Mouse (Mus musculus) v-Abl transformed pro-B cells (cell line): ENCODE data around the gene BC025920.

Experiments
- in situ Hi-C, 2 experiments: fragments of 400-800 bp; cut with MboI; formaldehyde crosslinking; loops; one replicate each; pipeline ENCODE4 v1.15.1; 2025; ENCODE audit not compliant: unreplicated experiment in 2 of 2

Gene BC025920

DNA sequence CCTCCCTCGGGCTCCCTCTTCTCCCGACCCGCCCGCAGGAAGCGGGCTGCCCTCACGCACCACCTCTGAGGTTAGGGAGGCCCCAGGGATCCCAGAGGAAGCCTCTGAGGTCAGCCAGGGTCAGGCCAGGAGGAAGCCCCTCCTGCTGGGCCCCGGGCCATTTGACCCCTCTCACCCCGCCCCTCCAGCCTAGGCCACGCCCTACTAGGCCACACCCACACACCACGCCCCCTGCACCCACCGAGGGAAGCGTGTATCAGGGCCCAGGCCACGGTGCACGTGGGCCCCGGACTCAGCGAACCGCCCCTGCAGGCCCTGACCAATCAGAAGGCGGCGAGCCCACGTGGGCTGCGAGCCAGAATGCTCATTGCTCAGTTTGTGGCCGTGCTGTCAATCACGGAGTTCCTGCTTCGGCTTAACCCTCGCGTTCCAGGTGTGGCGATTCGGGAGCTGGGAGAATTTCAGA, 5.3 kb upstream of the BC025920 start, which contains the start of gene Tle6:
TSS of gene Tle6 (minus strand) at position 336 of the 466 bp plus-strand sequence.
- in situ Hi-C loops, result loop anchor here (5.0 kb wide), 1 partner anchor 38 kb away; no protein-coding TSS in a partner anchor

DNA sequence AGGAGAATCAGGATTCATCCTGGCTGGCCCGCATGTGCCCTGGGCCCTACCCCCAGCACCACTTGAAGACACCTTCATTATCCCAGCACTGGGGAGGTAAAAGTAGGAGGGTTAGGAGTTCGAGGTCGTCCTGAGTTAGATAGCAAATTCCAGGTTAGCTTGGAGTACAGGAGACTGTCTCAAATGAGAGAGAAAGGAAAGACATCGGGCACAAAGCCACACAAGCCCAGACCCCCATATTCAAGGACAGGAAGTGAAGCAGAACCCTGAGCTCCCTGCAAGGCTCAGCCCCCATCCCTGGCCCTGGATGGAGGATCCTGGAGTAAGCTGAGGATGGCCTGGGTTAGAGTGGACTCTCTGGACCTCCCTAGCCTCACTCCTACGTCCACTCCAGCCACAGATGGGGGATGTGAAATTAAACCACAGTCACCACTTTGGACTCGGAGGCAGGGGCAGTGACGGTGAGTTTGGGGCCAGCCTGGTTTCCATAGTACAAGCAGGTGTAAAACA, 4.6 kb upstream of the BC025920 start:
- in situ Hi-C loops, result loop anchor here (5.0 kb wide), 1 partner anchor 39 kb away; no protein-coding TSS in a partner anchor

DNA sequence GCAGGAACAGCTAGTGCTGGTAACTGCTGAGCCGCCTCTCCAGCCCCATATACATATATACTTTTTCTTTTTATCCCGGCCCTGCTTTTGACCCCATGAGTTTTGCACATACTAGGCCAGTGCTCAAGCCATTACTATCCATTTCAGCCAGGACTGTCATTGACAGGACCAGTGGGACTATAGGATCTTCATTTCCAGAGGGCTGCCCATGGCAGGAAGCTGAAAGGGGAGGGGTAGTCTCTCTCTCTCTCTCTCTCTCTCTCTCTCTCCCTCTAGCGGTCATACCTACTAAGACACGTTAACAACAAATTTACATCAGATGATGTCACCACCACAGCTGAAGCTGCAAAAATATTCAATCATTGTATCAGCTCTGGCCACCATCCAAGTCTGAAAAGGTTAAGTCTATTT, 3.3 kb upstream of the BC025920 start:
- in situ Hi-C loops, result loop anchor here (5.0 kb wide), 1 partner anchor 40 kb away; no protein-coding TSS in a partner anchor

GRCm38 (mm10) chr10:81604019-81604967, 1.8 kb upstream of the BC025920 start:
- in situ Hi-C loops, result loop anchor here (5.0 kb wide), 1 partner anchor 42 kb away; no protein-coding TSS in a partner anchor

GRCm38 (mm10) chr10:81604968-81605665, 953 bp upstream of the BC025920 start:
- in situ Hi-C loops, result loop anchor here (5.0 kb wide), 3 partner anchors 43 to 562 kb away; partner anchors contain the start of gene Ncln (in 1 of the 2)

DNA sequence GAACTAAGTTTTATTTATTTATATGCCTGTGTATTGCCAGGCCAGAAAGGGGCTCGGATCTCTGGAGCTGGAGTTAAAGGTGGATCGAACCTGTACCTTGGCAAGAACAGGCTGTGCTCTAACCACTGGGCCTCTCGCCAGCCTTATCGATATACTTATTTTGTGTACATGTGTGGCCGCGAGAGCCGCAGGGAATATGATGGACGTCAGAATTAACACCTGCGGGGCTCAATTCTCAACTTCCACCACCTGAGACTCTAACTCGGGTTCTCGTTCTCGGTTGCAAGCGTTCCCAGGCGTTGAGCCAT, 450 bp upstream of the BC025920 start:
- in situ Hi-C loops, result loop anchor here in 1 of 2 experiments (5.0 kb wide), 2 partner anchors 108 to 562 kb away; partner anchors contain the start of gene Ncln

GRCm38 (mm10) chr10:81608308-81608707, 2.2 kb downstream of the BC025920 start:
- in situ Hi-C loops, result loop anchor here in 1 of 2 experiments (5.0 kb wide), 2 partner anchors 111 to 559 kb away; partner anchors contain the start of gene Ncln

DNA sequence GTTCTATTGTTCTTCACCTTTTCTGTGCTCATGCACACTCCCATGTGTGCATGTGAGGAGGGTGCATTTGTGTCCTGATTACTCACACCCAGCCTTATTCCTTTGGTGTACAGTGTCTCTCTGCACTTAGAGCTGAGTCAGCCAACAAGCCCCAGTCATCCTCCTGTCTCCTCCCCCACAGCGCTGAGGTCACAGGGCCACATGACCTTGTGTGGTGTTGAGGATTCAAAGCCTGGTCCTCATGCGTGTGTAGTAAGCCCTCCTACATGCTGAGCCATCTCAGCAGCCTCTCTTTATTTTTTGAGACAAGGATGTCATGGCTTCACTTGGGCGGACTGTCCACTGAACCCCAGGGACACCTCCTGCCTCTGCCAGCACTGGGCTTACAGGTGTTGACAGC, 6.7 kb downstream of the BC025920 start:
- in situ Hi-C loops, result no loop called here

- in situ Hi-C loops, result no loop called here
Observed at GRCm38 (mm10) chr10:81615486-81615885, 9.4 kb downstream of the BC025920 start.

DNA sequence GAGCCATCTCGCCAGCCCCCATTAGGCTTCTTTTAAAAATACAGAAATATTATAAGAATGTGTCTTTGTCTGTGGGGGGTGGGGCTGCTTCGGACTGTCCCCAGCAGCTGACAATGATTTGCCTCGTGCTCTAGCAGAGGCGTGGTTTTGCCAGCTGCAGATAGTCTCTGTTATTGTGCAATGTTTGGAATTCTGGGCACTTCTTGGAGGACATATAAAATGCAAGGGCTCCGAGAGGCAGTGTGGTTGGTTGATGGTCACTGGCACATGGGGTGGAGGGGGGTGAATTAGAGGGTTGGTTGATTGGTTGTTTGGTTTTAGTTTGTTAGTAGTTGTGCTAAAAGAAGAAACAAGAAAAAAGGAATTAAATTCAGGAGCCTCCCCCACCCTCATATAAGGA, 13.9 kb downstream of the BC025920 start:
- in situ Hi-C loops, result loop anchor here in 1 of 2 experiments (5.0 kb wide), 1 partner anchor 547 kb away; no protein-coding TSS in a partner anchor

DNA sequence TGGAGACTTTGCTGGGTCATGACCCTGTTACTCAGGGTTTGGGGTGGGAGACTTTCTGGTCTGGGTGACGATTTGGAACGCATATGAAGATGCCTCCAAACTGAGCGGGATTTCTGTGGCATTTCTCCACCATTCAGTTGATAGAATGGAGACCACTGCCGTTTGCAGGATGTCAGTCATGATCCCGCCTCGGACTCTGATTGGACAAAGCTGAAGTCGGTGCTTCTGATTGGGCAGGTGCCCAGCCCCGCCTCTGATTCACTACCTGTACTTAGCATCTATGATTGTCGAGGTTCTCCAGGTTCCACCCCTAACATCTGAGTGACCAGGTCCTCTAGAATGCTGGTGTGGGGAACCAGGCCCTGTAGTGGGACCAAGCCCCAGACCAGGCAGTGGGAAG, 14.7 kb downstream of the BC025920 start:
- in situ Hi-C loops, result loop anchor here in 1 of 2 experiments (5.0 kb wide), 1 partner anchor 547 kb away; no protein-coding TSS in a partner anchor

GRCm38 (mm10) chr10:81623441-81623840, 17.4 kb downstream of the BC025920 start:
- in situ Hi-C loops, result loop anchor here in 1 of 2 experiments (5.0 kb wide), 1 partner anchor 544 kb away; no protein-coding TSS in a partner anchor

GRCm38 (mm10) chr10:81626101-81626993, 20.3 kb downstream of the BC025920 start:
- in situ Hi-C loops, result loop anchor here in 1 of 2 experiments (25.0 kb wide), 1 partner anchor 986 kb away; the partner anchor contains the start of gene 1190007I07Rik

DNA sequence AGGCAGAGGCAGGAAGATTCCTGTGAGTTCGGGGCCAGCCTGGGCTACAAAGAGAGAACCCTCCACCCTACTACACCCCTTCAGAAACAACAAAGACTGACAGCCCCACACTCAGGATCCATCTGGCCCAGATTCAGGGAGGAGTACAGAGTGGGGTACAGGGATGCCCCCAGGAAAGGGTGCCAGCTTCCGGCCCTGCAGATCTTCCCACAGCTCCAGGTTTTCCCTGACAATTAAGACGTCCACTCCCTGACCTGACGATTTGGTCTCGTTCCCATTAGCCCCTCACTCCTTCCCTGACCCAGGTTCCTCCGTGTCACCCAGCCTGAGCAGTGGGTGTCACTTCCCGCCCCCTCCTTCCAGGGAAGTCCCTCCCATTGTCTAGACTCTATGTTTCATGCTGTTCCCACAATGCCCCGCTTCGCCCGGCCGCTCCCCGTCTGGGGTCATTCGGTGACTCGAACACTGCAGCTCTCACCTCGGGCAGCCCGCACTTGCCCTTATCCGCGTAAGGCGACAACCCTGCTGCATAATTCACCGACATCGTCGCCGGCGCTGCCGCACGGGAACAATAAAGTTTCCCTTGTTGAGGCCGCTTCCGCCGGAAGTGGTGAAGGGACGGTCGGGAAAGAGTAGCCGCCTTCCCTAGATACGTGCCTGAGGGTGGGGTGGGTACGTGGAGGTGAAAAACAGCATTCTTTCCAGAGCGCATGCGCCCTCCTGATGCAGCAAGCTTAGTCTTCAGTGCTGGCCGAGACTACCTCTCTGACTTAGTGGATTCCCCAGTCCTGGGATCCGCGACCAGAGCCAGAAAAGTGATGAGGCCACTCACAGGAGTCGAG, 21.1 kb downstream of the BC025920 start, which contains the start of gene Sirt6:
TSS of gene Sirt6 (minus strand) at position 804 of the 842 bp plus-strand sequence.
- in situ Hi-C loops, result loop anchor here in 1 of 2 experiments (25.0 kb wide), 1 partner anchor 985 kb away; the partner anchor contains the start of gene 1190007I07Rik

GRCm38 (mm10) chr10:81627836-81628220, 21.8 kb downstream of the BC025920 start:
- in situ Hi-C loops, result loop anchor here in 1 of 2 experiments (25.0 kb wide), 1 partner anchor 984 kb away; the partner anchor contains the start of gene 1190007I07Rik

DNA sequence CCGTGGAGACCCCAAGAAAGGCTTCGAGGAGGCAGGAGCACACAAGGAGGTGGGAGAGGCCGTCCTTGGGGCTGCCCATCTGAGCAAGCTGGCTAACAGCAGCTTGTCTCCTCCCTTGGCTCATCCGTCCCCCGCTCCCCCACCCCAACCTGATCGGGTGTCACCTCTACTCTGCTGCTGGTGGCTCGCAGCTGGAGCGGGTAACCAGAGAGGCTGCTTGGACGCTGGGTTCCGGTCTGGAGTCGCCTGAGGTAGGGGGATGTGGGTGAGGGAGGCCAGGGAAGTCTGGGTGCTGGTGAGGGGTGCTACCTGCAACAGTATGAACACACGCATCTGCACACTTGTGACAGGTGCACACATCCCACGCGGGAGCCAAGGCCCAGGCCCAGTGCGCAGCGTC, 22.3 kb downstream of the BC025920 start, which contains the start of gene Ankrd24:
TSS of gene Ankrd24 (plus strand) at position 151 of the 400 bp plus-strand sequence.
- in situ Hi-C loops, result loop anchor here in 1 of 2 experiments (25.0 kb wide), 1 partner anchor 984 kb away; the partner anchor contains the start of gene 1190007I07Rik

DNA sequence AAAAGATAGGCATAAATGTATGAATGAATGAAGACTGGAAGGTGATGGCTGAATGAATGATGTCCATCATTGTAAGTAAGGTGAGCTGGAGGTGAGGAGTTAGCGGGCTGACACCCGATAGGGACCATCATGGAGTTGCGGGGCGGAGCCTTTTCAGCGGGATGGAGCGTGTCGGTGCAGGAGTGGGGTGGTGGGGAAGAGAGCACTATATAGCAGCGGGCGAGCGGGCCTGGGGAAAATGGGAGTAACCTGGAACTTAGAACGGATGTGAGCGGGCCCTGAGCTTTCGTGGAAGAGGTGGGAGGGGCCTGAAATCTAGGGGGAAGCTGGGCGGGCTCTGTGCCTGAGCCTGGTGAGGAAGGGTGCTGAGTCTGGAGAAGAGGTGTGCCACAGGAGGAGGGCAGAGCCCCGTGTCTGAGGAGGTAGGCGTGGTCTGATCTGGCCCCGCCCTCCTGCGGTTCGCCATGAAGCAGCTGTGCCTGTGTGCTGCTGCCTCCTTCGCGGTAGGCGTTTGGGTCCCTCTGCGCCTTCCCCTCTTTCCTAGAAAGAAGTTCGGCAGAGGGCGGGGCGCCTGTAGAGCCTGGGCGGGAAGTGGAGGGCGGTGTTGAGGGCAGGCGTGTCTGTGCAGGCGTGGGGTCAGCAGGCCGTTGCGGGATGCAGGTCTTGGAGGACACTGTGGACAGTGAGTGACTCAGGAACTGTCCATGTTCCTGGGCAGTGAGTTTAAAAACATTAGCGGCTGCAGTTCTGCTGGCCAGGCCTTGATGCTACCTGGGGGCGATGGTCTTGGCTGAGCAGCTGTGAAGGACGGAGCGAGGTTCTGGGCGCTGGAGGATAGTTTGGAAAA, 27.4 kb downstream of the BC025920 start:
- in situ Hi-C loops, result loop anchor here in 1 of 2 experiments (25.0 kb wide), 1 partner anchor 979 kb away; the partner anchor contains the start of gene 1190007I07Rik
